Mouse (Mus musculus) neural tube, embryonic 12.5 days (tissue): Measurements from ENCODE around the gene Wee1. TPM values are rescaled to one million over a fixed set of nuclear protein-coding genes. Genes with fewer than 3 reads are reported as not detected.
"Not testable (repeated sequence)": the region's sequence is repeated elsewhere in the genome, so short reads cannot be mapped to it uniquely, and the experiment has no call there.

Experiments used
- ATAC-seq: fragments of 200-750 bp; cut with Nextera tagmentation; 2 replicates; pipeline ENCODE4 v1.8.0; 2017; ENCODE audit warnings: low read depth, mild to moderate bottlenecking, moderate TSS enrichment, moderate library complexity; ENCODE audit not compliant: low FRiP score
- H3K27ac ChIP-seq: fragments of 300-500 bp; sonication (generic); 2 replicates; pipeline ENCODE4 v1.5.1; 2016
- H3K27me3 ChIP-seq: fragments of 300-500 bp; sonication (generic); replicated peaks from 2 replicates; pipeline ENCODE4 v1.6.1; 2016; ENCODE audit warnings: mild to moderate bottlenecking
- H3K36me3 ChIP-seq: fragments of 300-500 bp; sonication (generic); 2 replicates; pipeline ENCODE4 v1.6.1; 2016; ENCODE audit warnings: mild to moderate bottlenecking
- H3K4me1 ChIP-seq: fragments of 300-500 bp; sonication (generic); 2 replicates; pipeline ENCODE4 v1.6.1; 2016
- H3K4me2 ChIP-seq: fragments of 300-500 bp; sonication (generic); replicated peaks from 2 replicates; pipeline ENCODE4 v1.6.1; 2016; ENCODE audit warnings: mild to moderate bottlenecking
- H3K4me3 ChIP-seq: fragments of 300-500 bp; sonication (generic); 2 replicates; pipeline ENCODE4 v1.5.1; 2016
- H3K9ac ChIP-seq: fragments of 300-500 bp; sonication (generic); 2 replicates; pipeline ENCODE4 v1.6.1; 2016; ENCODE audit warnings: mild to moderate bottlenecking
- H3K9me3 ChIP-seq: fragments of 300-500 bp; sonication (generic); 2 replicates; pipeline ENCODE4 v1.6.1; 2016; ENCODE audit warnings: mild to moderate bottlenecking
- WGBS: fragments of 180-500 bp; shearing (Covaris S2); methylation state at CpG from one replicate; pipeline ENCODE4 v1.1.7; 2016; 5-methylcytosine and 5-hydroxymethylcytosine counted together
- polyA plus RNA-seq: library from polyadenylated mRNA; unstranded; fragments of >200 nt; fragmentation: Nextera tagmentation; extraction: Ambion mirVana; gene quantifications from 2 replicates; pipeline ENCODE4 v1.2.1, GENCODE M21; 2016

The Wee1 gene
- polyA plus RNA-seq, 1 experiment from 2014 or later = 24.1 TPM

DNA sequence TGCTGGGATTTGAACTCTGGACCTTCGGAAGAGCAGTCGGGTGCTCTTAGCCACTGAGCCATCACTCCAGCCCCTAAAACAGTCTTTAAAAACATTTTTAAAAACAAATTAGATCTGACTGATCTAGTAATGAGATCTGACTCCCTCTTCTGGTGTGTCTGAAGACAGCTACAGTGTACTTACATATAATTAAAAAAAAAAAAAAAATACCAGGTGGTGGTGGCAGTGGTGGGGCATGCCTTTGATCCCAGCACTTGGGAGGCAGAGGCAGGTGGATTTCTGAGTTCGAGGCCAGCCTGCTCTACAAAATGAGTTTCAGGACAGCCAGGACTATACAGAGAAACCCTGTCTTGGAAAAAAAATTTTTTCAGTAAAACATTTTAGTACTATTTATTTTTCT is 13.3 kb upstream of the Wee1 start:
- not testable (repeated sequence) for H3K27ac ChIP-seq, H3K27me3 ChIP-seq, H3K36me3 ChIP-seq, H3K9me3 ChIP-seq, ATAC-seq, H3K4me2 ChIP-seq, H3K4me3 ChIP-seq, H3K9ac ChIP-seq, H3K4me1 ChIP-seq
- WGBS = 97% methylated on average over 3 of the region's 3 CpGs

DNA sequence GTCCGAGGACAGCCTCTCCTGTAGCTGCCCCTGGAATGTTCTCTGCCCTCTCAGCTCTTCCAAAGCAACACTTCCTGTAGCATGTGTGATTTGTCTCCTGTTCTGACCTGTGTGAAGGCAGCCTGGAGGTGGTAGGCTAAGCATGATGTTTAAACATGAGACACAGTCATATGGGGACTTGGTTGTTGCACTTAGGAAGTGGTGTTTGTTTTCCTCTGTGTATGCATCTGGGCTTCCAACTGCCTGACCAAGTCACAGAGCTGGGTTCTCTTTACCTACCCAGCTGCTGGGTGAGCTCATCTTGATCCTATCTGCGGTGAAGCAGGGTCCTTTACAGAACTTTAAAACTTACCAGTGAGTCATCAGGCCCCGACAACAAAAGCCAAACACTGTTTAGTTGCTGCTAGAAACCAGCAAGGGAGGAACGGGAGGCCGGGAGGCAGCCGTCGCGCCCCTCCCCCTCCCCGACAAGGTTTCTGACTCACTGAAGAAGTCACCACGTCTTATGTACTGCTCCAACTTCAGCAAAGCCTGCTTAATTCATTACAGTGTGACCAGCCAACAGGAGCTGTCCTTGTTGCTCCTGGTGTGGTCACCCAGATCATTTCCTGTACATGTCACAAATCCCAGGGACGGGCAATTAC is 12.8 kb upstream of the Wee1 start:
- H3K4me2 ChIP-seq = no peak overlapping the region; the same call in 1 of the 2 replicates
- no peak overlapping the region for H3K4me3 ChIP-seq
- no peak overlapping the region for H3K27ac ChIP-seq
- H3K36me3 ChIP-seq = no peaks in the 10 kb centered on the region
- no peaks in the 10 kb centered on the region for H3K27me3 ChIP-seq
- H3K4me1 ChIP-seq = peaks cover 7% of the 10 kb centered on the region; the same call in 1 of the 2 replicates
- no peak for ATAC-seq
- 18% methylated on average over 11 of the region's 11 CpGs for WGBS
- no peaks in the 10 kb centered on the region for H3K9me3 ChIP-seq
- 0 out of 2 replicates have a peak overlapping the region, but pooled peaks have one; percentile 5 for H3K9ac ChIP-seq

DNA sequence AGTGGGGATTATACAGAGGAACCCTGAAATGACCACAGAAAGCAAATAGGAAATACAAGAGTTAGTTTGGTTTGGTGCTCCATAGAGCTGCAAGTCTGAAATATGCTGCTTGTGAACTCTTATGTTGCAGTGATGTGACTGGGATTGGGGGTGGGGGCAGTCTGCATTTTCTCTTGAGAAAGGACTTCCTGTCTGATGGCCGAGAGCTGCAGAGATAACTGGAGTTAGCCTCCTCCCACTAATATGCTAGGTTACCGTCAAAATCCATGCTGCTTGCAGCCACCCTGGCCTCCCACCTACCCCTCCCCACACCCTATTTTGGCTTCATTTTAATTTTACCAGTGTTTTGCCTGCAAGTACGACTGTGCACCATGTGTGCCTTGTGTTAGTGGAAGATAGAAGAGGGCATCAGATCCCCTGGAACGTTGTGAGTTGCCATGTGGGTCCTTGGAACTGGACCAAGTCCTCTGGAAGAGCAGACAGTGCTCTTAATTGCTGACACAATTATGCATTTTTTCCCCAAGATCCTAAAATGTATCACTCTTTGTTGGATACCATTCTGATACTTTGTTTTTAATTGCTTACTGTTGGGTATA is 11.7 kb upstream of the Wee1 start:
- WGBS = 60% methylated on average over 4 of the region's 4 CpGs
- H3K27me3 ChIP-seq = no peaks in the 10 kb centered on the region
- H3K4me2 ChIP-seq = no peak overlapping the region
- H3K36me3 ChIP-seq = no peaks in the 10 kb centered on the region
- H3K4me3 ChIP-seq = no peak overlapping the region
- peaks cover 7% of the 10 kb centered on the region; the same call in 1 of the 2 replicates for H3K4me1 ChIP-seq
- no peak overlapping the region for H3K9ac ChIP-seq
- no peaks in the 10 kb centered on the region for H3K9me3 ChIP-seq
- ATAC-seq = no peak
- no peak overlapping the region for H3K27ac ChIP-seq

- no peak overlapping the region for H3K9ac ChIP-seq
- H3K27me3 ChIP-seq = no peaks in the 10 kb centered on the region
- no peak overlapping the region for H3K27ac ChIP-seq
- H3K9me3 ChIP-seq = no peaks in the 10 kb centered on the region
- H3K4me2 ChIP-seq = no peak overlapping the region
- no peak for ATAC-seq
- no peak overlapping the region for H3K4me3 ChIP-seq
- no peaks in the 10 kb centered on the region for H3K36me3 ChIP-seq
- H3K4me1 ChIP-seq = no peaks in the 10 kb centered on the region
- 68% methylated on average over 5 of the region's 5 CpGs for WGBS
Measured at GRCm38 (mm10) chr7:110114699-110115098, 7.1 kb upstream of the Wee1 start.

DNA sequence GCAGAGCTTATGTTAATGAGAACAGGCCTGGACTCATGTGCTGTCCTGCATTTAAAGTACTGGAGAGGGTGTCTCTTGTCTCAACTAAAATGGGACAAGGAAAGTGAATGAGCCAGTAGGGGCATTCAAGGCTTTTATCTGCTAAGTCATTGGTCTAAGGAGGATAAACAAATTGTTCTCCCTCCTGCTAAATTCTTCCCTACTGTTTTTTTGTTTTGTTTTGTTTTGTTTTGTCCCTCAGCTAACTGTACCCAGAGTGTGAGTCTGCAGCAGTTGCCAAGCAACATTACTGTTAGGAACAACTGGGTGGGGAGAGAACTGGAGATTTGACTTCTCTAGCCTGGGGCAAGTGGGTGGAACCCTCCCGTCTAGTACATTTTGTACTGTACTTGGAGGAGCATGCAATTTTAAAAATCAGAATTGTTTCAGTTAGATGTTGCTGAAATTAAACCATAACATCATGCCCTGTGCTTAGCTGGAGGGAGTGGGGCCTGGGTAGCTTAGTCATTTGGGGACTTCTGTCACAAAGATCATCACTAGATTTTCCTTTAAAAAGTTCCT is 5.0 kb upstream of the Wee1 start:
- no peak overlapping the region for H3K4me2 ChIP-seq
- ATAC-seq = no peak
- no peaks in the 10 kb centered on the region for H3K27me3 ChIP-seq
- WGBS = 37% methylated on average over 1 of the region's 1 CpGs
- H3K9ac ChIP-seq = no peak overlapping the region
- no peaks in the 10 kb centered on the region for H3K36me3 ChIP-seq
- H3K4me1 ChIP-seq = no peaks in the 10 kb centered on the region
- no peak overlapping the region for H3K27ac ChIP-seq
- H3K9me3 ChIP-seq = no peaks in the 10 kb centered on the region
- H3K4me3 ChIP-seq = no peak overlapping the region

- H3K9me3 ChIP-seq = no peaks in the 10 kb centered on the region
Measured at GRCm38 (mm10) chr7:110118448-110118847, 3.4 kb upstream of the Wee1 start.

GRCm38 (mm10) chr7:110120157-110120784 is 1.6 kb upstream of the Wee1 start:
- no peak overlapping the region for H3K4me2 ChIP-seq
- WGBS = 79% methylated on average over 2 of the region's 2 CpGs
- H3K36me3 ChIP-seq = no peaks in the 10 kb centered on the region
- H3K9ac ChIP-seq = no peak overlapping the region
- no peaks in the 10 kb centered on the region for H3K9me3 ChIP-seq
- peaks cover 5% of the 10 kb centered on the region; the same call in 1 of the 2 replicates for H3K4me1 ChIP-seq
- H3K4me3 ChIP-seq = no peak overlapping the region
- H3K27me3 ChIP-seq = no peaks in the 10 kb centered on the region
- H3K27ac ChIP-seq = no peak overlapping the region
- no peak for ATAC-seq

More at GRCm38 (mm10) chr7:110118448-110118847, 3.4 kb upstream of the Wee1 start:
- no peak overlapping the region for H3K27ac ChIP-seq
- ATAC-seq = no peak
- H3K4me2 ChIP-seq = no peak overlapping the region
- H3K9ac ChIP-seq = no peak overlapping the region
- H3K36me3 ChIP-seq = no peaks in the 10 kb centered on the region
- H3K4me1 ChIP-seq = no peaks in the 10 kb centered on the region
- H3K27me3 ChIP-seq = no peaks in the 10 kb centered on the region
- no peak overlapping the region for H3K4me3 ChIP-seq
- WGBS = 91% methylated on average over 2 of the region's 2 CpGs

DNA sequence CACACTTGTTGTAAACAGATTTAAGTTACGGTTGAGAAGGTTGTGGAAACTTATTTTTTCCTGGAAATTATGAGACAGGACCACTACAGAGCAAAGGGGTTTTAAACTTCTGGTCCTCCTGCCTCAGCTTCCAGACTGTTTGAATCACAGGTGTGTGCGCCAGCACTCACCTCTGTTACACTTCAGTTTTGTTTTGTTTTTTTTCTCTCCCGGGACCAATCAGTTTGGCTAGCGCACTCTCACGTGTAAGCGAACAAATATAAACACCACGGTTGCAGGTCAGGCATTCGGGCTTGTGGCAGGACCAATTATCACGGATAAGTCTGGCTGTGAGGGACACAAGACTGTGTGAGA is 707 bp upstream of the Wee1 start:
- ATAC-seq = no peak

GRCm38 (mm10) chr7:110122289-110122564 is 381 bp downstream of the Wee1 start:
- Histone ChIP-seq H3K27ac (peak overlapping the region; percentile 54), H3K9me3 (no peaks in the 10 kb centered on the region), H3K36me3 (no peaks in the 10 kb centered on the region), H3K4me3 (peak overlapping the region; percentile 96), H3K4me1 (peaks cover 5% of the 10 kb centered on the region; the same call in 1 of the 2 replicates), H3K27me3 (no peaks in the 10 kb centered on the region), H3K9ac (peak overlapping the region; percentile 87), H3K4me2 (peak overlapping the region; percentile 65)
- WGBS = under 1% methylated on average over 27 of the region's 27 CpGs
- peak; percentile 41; the same call in 1 of the 2 replicates for ATAC-seq

More for the DNA sequence above, 707 bp upstream of the Wee1 start:
- Histone ChIP-seq H3K9me3 (no peaks in the 10 kb centered on the region), H3K36me3 (no peaks in the 10 kb centered on the region), H3K4me3 (peak overlapping the region; percentile 96), H3K4me1 (peaks cover 5% of the 10 kb centered on the region; the same call in 1 of the 2 replicates), H3K9ac (peak overlapping the region; percentile 49), H3K4me2 (peak overlapping the region; percentile 65), H3K27ac (no peak overlapping the region), H3K27me3 (no peaks in the 10 kb centered on the region)
- 5% methylated on average over 9 of the region's 9 CpGs for WGBS

DNA sequence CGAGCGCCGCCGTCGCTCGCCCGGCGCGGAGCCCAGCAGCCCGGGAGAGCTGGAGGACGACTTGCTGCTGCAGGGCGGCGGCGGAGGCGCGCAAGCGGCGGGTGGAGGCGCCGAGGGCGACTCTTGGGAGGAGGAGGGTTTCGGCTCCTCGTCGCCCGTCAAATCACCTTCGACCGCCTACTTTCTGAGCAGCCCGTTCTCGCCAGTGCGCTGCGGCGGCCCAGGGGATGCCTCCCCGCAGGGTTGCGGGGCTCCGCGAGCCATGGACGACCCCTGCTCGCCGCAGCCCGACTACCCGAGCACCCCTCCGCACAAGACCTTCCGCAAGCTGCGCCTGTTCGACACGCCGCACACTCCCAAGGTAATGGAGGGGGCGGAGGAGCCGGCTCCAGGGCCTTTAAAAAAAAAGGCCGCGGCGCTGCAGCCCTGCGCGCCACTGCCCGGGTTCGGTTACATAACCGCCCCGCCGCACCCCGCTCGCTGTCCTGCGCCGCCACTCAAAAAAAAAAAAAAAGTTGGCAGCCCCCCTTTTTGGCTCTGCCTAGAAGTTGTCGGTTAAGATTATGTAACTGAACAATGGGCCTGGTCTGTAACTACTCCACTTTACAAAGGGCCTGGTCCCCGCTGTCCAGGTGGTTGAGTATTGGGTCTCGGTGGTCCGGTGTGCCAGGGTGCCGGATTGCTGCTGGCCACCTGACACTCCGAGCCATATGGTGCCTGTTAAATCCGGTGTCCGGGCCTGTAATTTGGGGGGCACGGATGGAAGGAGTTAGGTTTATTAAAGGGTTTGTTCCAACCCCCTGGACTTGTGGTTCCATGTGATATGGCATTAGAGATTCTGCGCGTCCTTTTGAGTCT is 948 bp downstream of the Wee1 start:
- peaks cover 5% of the 10 kb centered on the region; the same call in 1 of the 2 replicates for H3K4me1 ChIP-seq
- peak overlapping the region; percentile 87 for H3K9ac ChIP-seq
- peak overlapping the region; percentile 65 for H3K4me2 ChIP-seq
- H3K27me3 ChIP-seq = no peaks in the 10 kb centered on the region
- ATAC-seq = peak; percentile 34
- peak overlapping the region; percentile 96 for H3K4me3 ChIP-seq
- under 1% methylated on average over 73 of the region's 74 CpGs for WGBS
- H3K9me3 ChIP-seq = no peaks in the 10 kb centered on the region
- H3K36me3 ChIP-seq = no peaks in the 10 kb centered on the region
- H3K27ac ChIP-seq = peak overlapping the region; percentile 54

DNA sequence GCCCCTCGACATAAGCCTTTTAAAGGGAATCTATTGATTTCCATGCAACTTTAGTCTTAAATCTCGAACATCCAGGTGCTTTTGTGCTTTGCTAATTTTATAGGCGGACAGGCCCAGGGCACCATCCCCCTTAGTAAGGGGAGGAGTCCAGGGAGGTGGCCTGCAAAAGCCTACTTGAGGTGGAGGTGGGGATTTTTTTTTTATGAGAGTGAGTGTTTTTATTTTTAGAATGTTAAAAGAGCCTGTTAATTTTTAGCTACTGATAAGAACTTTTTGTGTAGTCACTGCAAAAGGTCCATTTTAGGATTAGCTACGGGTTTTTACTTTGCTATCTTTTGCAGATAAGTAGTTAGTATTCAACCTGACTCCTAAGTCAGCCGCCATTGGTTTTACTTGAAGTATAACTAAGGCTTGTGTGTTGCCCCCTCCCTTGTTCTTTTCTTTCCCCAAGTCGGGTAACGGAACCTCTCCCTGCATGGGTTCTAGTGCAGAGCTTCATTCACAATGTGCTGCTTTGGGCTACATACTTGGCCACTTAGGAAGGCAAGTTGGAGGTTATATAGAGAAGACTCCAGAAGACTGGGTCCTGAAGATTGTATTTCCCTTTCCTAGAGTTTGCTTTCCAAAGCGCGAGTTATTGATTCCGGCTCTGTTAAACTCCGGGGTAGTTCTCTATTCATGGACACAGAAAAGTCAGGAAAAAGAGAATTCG is 2.2 kb downstream of the Wee1 start:
- peak overlapping the region; percentile 96 for H3K4me3 ChIP-seq
- H3K27ac ChIP-seq = no peak overlapping the region
- H3K4me1 ChIP-seq = peaks cover 5% of the 10 kb centered on the region; the same call in 1 of the 2 replicates
- H3K36me3 ChIP-seq = peaks cover 6% of the 10 kb centered on the region; the same call in 1 of the 2 replicates
- ATAC-seq = no peak
- WGBS = 56% methylated on average over 12 of the region's 12 CpGs
- 0 out of 2 replicates have a peak overlapping the region, but pooled peaks have one; percentile 87 for H3K9ac ChIP-seq
- H3K4me2 ChIP-seq = peak overlapping the region; percentile 65
- H3K9me3 ChIP-seq = no peaks in the 10 kb centered on the region
- H3K27me3 ChIP-seq = no peaks in the 10 kb centered on the region
